In the genomic region with DNA sequence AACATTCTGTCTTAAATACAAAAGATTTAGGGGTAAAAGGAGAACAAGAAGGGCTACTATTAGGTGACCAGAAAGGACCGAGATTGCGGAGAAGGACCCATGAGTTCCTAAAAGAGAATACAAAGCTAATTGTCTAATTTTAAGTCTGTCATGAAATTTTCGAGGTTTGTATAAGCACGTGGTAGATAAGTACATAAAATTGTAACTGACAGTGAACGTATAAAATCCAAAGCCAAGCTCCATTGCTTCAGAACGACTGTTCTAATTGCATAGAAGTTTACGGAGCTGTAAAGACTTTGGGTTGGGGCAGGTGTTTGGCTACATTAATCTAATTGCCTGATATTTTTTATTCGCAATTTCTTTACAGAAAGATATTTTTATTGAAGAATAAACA, we compare ENCODE assay signal across 8 mouse cellular contexts. TPM values are rescaled to one million over a fixed set of nuclear protein-coding genes. Genes with fewer than 3 reads are reported as not detected.
DNase-seq lines count a peak whose midpoint lies in the region; ATAC-seq and TF ChIP-seq lines count a peak whose summit lies in the region.

Hmgxb4 (plus strand) TSS at position 276 of the 394 bp plus-strand sequence.

- no peak for TF ChIP-seq EP300 in lung, postnatal 0 days (IDR thresholded peaks at IDR 0.05)

- H3K27me3 ChIP-seq in lung, postnatal 0 days (replicated peaks; ENCODE audit: insufficient read depth, low read length), result no peaks in the 10 kb centered on the region
- H3K27me3 ChIP-seq in limb, embryonic 12.5 days, result peaks cover 3% of the 10 kb centered on the region; the same call in 1 of the 2 replicates

- TF ChIP-seq CTCF in lung, postnatal 0 days (IDR thresholded peaks at IDR 0.05), result no peak
- no peak for TF ChIP-seq CTCF in cortical plate, adult 2 months (IDR thresholded peaks at IDR 0.05; ENCODE audit: extremely low read depth, insufficient read depth, low read length)
- TF ChIP-seq CTCF in olfactory bulb, adult 2 months (IDR thresholded peaks at IDR 0.05; ENCODE audit: insufficient read depth, low read depth, low read length), result no peak

- 10% methylated on average over 8 of the region's 8 CpGs for WGBS in lung, postnatal 0 days
- 15% methylated on average over 8 of the region's 8 CpGs for WGBS in limb, embryonic 12.5 days
- WGBS in olfactory bulb, adult 2 months, result 1% methylated on average over 8 of the region's 8 CpGs

- H3K36me3 ChIP-seq in lung, postnatal 0 days (ENCODE audit: insufficient read depth, low read length), result no peaks in the 10 kb centered on the region
- H3K36me3 ChIP-seq in limb, embryonic 12.5 days, result 0 out of 2 replicates have a peak, but pooled peaks cover 5% of the 10 kb centered on the region

- H3K9ac ChIP-seq in lung, postnatal 0 days (replicated peaks; ENCODE audit: low read depth), result peak within 1 kb of the TSS; percentile 99
- H3K9ac ChIP-seq in limb, embryonic 12.5 days (replicated peaks), result peak within 1 kb of the TSS; percentile 98

- H3K4me2 ChIP-seq in lung, postnatal 0 days (replicated peaks; ENCODE audit: low read depth, low read length), result peak within 1 kb of the TSS; percentile 80
- peak within 1 kb of the TSS; percentile 70 for H3K4me2 ChIP-seq in limb, embryonic 12.5 days

- peak within 1 kb of the TSS; percentile 89 for H3K4me3 ChIP-seq in lung, postnatal 0 days (ENCODE audit: low read depth, low read length)
- H3K4me3 ChIP-seq in cortical plate, adult 2 months (ENCODE audit: insufficient read depth, low read length), result peak within 1 kb of the TSS; percentile 52
- peak within 1 kb of the TSS; percentile 88 for H3K4me3 ChIP-seq in limb, embryonic 12.5 days (replicated peaks)
- H3K4me3 ChIP-seq in olfactory bulb, adult 2 months (ENCODE audit: insufficient read depth, low read depth, low read length), result peak within 1 kb of the TSS; percentile 70

- intact Hi-C loops in heart, postnatal 14 days (cut with DNase I), result loop anchor here (5.0 kb wide), 1 partner anchor 39 kb away; the partner anchor contains the start of gene Tom1

- ATAC-seq in lung, postnatal 0 days, result no peak
- ATAC-seq in limb, embryonic 12.5 days (ENCODE audit: insufficient number of reproducible peaks, insufficient read depth, low FRiP score, low TSS enrichment, low read depth), result peak; percentile 21; the same call in 1 of the 2 replicates

- H3K4me1 ChIP-seq in lung, postnatal 0 days (ENCODE audit: insufficient read depth, low read depth, low read length), result 0 out of 2 replicates have a peak, but pooled peaks cover 5% of the 10 kb centered on the region
- peaks cover 4% of the 10 kb centered on the region; the same call in 1 of the 2 replicates for H3K4me1 ChIP-seq in cortical plate, adult 2 months (ENCODE audit: control insufficient read depth, insufficient read depth, low read length)
- peaks cover 5% of the 10 kb centered on the region; the same call in 1 of the 2 replicates for H3K4me1 ChIP-seq in limb, embryonic 12.5 days (replicated peaks)
- H3K4me1 ChIP-seq in olfactory bulb, adult 2 months (ENCODE audit: control insufficient read depth, insufficient read depth, low read length), result peaks cover 2% of the 10 kb centered on the region; the same call in 1 of the 2 replicates

- peak within 1 kb of the TSS; percentile 94 for H3K27ac ChIP-seq in lung, postnatal 0 days (ENCODE audit: low read length)
- no peak within 1 kb of the TSS for H3K27ac ChIP-seq in cortical plate, adult 2 months (ENCODE audit: insufficient read depth, low read length)
- H3K27ac ChIP-seq in limb, embryonic 12.5 days, result peak within 1 kb of the TSS; percentile 98
- H3K27ac ChIP-seq in olfactory bulb, adult 2 months (ENCODE audit: insufficient read depth, low read depth, low read length), result no peak within 1 kb of the TSS

- DNase-seq in lung, postnatal 0 days (ENCODE audit: low spot score), result peak; percentile 4
- DNase-seq in lung, postnatal 4 days, result no peak
- no peak for DNase-seq in heart, postnatal 14 days
- no peak for DNase-seq in cerebellum, postnatal 25 days
- DNase-seq in right cerebral cortex, adult 18-20 months, result no peak

- H3K9me3 ChIP-seq in lung, postnatal 0 days (ENCODE audit: low read length), result no peaks in the 10 kb centered on the region
- H3K9me3 ChIP-seq in limb, embryonic 12.5 days, result no peaks in the 10 kb centered on the region

- no peak for TF ChIP-seq POLR2A in cortical plate, adult 2 months (IDR thresholded peaks at IDR 0.05; ENCODE audit: extremely low read depth, insufficient read depth, low read length)
- TF ChIP-seq POLR2A in olfactory bulb, adult 2 months (IDR thresholded peaks at IDR 0.05; ENCODE audit: insufficient read depth, low read depth, low read length), result no peak

RNA-seq across cellular contexts. Expression of gene Hmgxb4, which starts in this region (rescaled TPM):
- 17.9 and 21.2 TPM in 2 replicates for polyA plus RNA-seq in lung, postnatal 0 days (2015; fragmentation: Nextera tagmentation; extraction: Ambion mirVana)
- 28.5 and 30.9 TPM in 2 replicates for polyA plus RNA-seq in cortical plate, adult 2 months (2012; rRNA removed)
- total RNA-seq in heart, postnatal 14 days (2021), result 10 to 100 TPM; 15.2 to 16.0 TPM
- 42.9 and 49.3 TPM in 2 replicates for polyA plus RNA-seq in limb, embryonic 12.5 days (2016; fragmentation: Nextera tagmentation; extraction: Ambion mirVana)
- polyA plus RNA-seq in olfactory bulb, adult 2 months (2012; ENCODE audit: insufficient read depth, insufficient read length, low replicate concordance, missing spikeins), result not detected in 2 replicates

Comparison
In these comparisons a context has a peak if more than half of its experiments do, and no peak if none do; other contexts are left out.
1. H3K27ac ChIP-seq: peak in lung, postnatal 0 days (single experiment) and limb, embryonic 12.5 days (single experiment); none in cortical plate, adult 2 months (single experiment) and olfactory bulb, adult 2 months (single experiment).
2. Peak in every context shown above with its lines, with median percentiles within 50 percentile points of each other: H3K4me3 ChIP-seq.